Mouse (Mus musculus) urinary bladder, adult 2 months (tissue): ENCODE results near the gene Bbx. TPM values are rescaled to one million over a fixed set of nuclear protein-coding genes. Genes with fewer than 3 reads are reported as not detected.

ENCODE experiments used
- DNase-seq: peaks from one replicate; pipeline ENCODE4 v3.0.0; 2022; ENCODE audit warnings: low spot score
- polyA plus RNA-seq: library from polyadenylated mRNA; depleted of rRNA; stranded (reverse); fragments of >200 nt; gene quantifications from 2 replicates; pipeline ENCODE4 v1.2.3, GENCODE M21; 2012

Gene Bbx
- polyA plus RNA-seq, 1 experiment, result 16.9 TPM

- DNase-seq, result no peak
Observed at GRCm38 (mm10) chr16:50398564-50398963, 33.6 kb downstream of the Bbx start.

- no peak for DNase-seq
Observed at GRCm38 (mm10) chr16:50395928-50396612, 36.1 kb downstream of the Bbx start.

- no peak for DNase-seq
Observed at GRCm38 (mm10) chr16:50388499-50388898, 43.7 kb downstream of the Bbx start.

GRCm38 (mm10) chr16:50383541-50383940 is 48.6 kb downstream of the Bbx start:
- DNase-seq, result no peak

GRCm38 (mm10) chr16:50381351-50381746 is 50.8 kb downstream of the Bbx start:
- no peak for DNase-seq

GRCm38 (mm10) chr16:50380682-50381350 is 51.4 kb downstream of the Bbx start:
- DNase-seq, result no peak

- no peak for DNase-seq
Observed at GRCm38 (mm10) chr16:50380232-50380631, 52.0 kb downstream of the Bbx start.

- no peak for DNase-seq
Observed at GRCm38 (mm10) chr16:50374611-50375010, 57.6 kb downstream of the Bbx start.

- no peak for DNase-seq
Observed at GRCm38 (mm10) chr16:50373685-50374084, 58.5 kb downstream of the Bbx start.

- DNase-seq, result no peak
Observed at GRCm38 (mm10) chr16:50372543-50372942, 59.6 kb downstream of the Bbx start.

- DNase-seq, result no peak
Observed at GRCm38 (mm10) chr16:50371460-50371859, 60.7 kb downstream of the Bbx start.

GRCm38 (mm10) chr16:50370423-50370822 is 61.8 kb downstream of the Bbx start:
- DNase-seq, result no peak

- no peak for DNase-seq
Observed at GRCm38 (mm10) chr16:50366556-50366955, 65.6 kb downstream of the Bbx start.

GRCm38 (mm10) chr16:50364189-50365059 is 67.8 kb downstream of the Bbx start:
- no peak for DNase-seq

GRCm38 (mm10) chr16:50363443-50364188 is 68.6 kb downstream of the Bbx start:
- no peak for DNase-seq

- DNase-seq, result no peak
Observed at GRCm38 (mm10) chr16:50360631-50361030, 71.6 kb downstream of the Bbx start.

GRCm38 (mm10) chr16:50329684-50330083 is 102.5 kb downstream of the Bbx start:
- DNase-seq, result no peak

GRCm38 (mm10) chr16:50324746-50325145 is 107.4 kb downstream of the Bbx start:
- no peak for DNase-seq

- no peak for DNase-seq
Observed at GRCm38 (mm10) chr16:50324292-50324691, 107.9 kb downstream of the Bbx start.

GRCm38 (mm10) chr16:50321368-50321767 is 110.8 kb downstream of the Bbx start:
- no peak for DNase-seq

- DNase-seq, result no peak
Observed at GRCm38 (mm10) chr16:50318255-50318654, 113.9 kb downstream of the Bbx start.
